ENCODE assay signal across 8 mouse cellular contexts in genomic region chr12:72285366-72286345, GRCm38 (mm10).
A peak's percentile ranks its signal among the peaks of the same experiment; 100 is the strongest.
DNase-seq lines count a peak whose midpoint lies in the region; ATAC-seq lines count a peak whose summit lies in the region.

No protein-coding gene starts in this region.

- H3K27ac ChIP-seq in midbrain, embryonic 14.5 days (replicated peaks; ENCODE audit: low read depth, low read length) = 0 out of 2 replicates have a peak overlapping the region, but pooled peaks have one; percentile 3
- no peak overlapping the region for H3K27ac ChIP-seq in embryonic facial prominence, embryonic 10.5 days (replicated peaks)
- H3K27ac ChIP-seq in kidney, embryonic 16.5 days (ENCODE audit: low read length) = no peak overlapping the region

- H3K4me1 ChIP-seq in midbrain, embryonic 14.5 days (ENCODE audit: control insufficient read depth, insufficient read depth, low read length) = no peaks in the 10 kb centered on the region; the same call in 1 of the 2 replicates
- H3K4me1 ChIP-seq in embryonic facial prominence, embryonic 10.5 days = no peaks in the 10 kb centered on the region
- no peaks in the 10 kb centered on the region for H3K4me1 ChIP-seq in kidney, embryonic 16.5 days (ENCODE audit: insufficient read depth, low read length)

- ATAC-seq in midbrain, embryonic 14.5 days (ENCODE audit: low FRiP score, low TSS enrichment) = 0 out of 2 replicates have a peak, but pooled peaks have one; percentile 43
- no peak for ATAC-seq in kidney, embryonic 16.5 days (ENCODE audit: low FRiP score, low TSS enrichment)

- H3K4me2 ChIP-seq in midbrain, embryonic 14.5 days (ENCODE audit: low read length) = no peak overlapping the region
- no peak overlapping the region for H3K4me2 ChIP-seq in kidney, embryonic 16.5 days (replicated peaks; ENCODE audit: low read depth, low read length)

- H3K36me3 ChIP-seq in midbrain, embryonic 14.5 days (ENCODE audit: control insufficient read depth, insufficient read depth, low read length) = no peaks in the 10 kb centered on the region
- no peaks in the 10 kb centered on the region for H3K36me3 ChIP-seq in embryonic facial prominence, embryonic 10.5 days (replicated peaks)
- H3K36me3 ChIP-seq in kidney, embryonic 16.5 days (ENCODE audit: insufficient read depth, low read length) = no peaks in the 10 kb centered on the region

- no peaks in the 10 kb centered on the region for H3K27me3 ChIP-seq in midbrain, embryonic 14.5 days (ENCODE audit: control insufficient read depth, insufficient read depth, low read length)
- no peaks in the 10 kb centered on the region for H3K27me3 ChIP-seq in embryonic facial prominence, embryonic 10.5 days (replicated peaks; ENCODE audit: low read depth, poor library complexity, severe bottlenecking)
- H3K27me3 ChIP-seq in kidney, embryonic 16.5 days (ENCODE audit: insufficient read depth, low read length) = no peaks in the 10 kb centered on the region

- H3K9ac ChIP-seq in midbrain, embryonic 14.5 days (replicated peaks; ENCODE audit: low read length) = no peak overlapping the region
- H3K9ac ChIP-seq in kidney, embryonic 16.5 days (replicated peaks; ENCODE audit: low read length) = no peak overlapping the region

- WGBS in midbrain, embryonic 14.5 days = 68% methylated on average over 25 of the region's 25 CpGs
- WGBS in embryonic facial prominence, embryonic 10.5 days = 85% methylated on average over 25 of the region's 25 CpGs
- WGBS in kidney, embryonic 16.5 days = 88% methylated on average over 25 of the region's 25 CpGs

- H3K9me3 ChIP-seq in midbrain, embryonic 14.5 days (ENCODE audit: control insufficient read depth, low read length) = no peaks in the 10 kb centered on the region
- H3K9me3 ChIP-seq in embryonic facial prominence, embryonic 10.5 days = no peaks in the 10 kb centered on the region
- peaks cover 2% of the 10 kb centered on the region; the same call in 1 of the 2 replicates for H3K9me3 ChIP-seq in kidney, embryonic 16.5 days (ENCODE audit: low read length)

- peak; percentile 21 for DNase-seq in embryo, embryonic 11 days
- DNase-seq in embryo, embryonic 10.5 days (ENCODE audit: low spot score) = no peak
- DNase-seq in cerebellum, postnatal 14 days = peak; percentile 86 to 87
- DNase-seq in layer of hippocampus, adult 8-10 months (ENCODE audit: low spot score in 2 of 2) = peak; percentile 85 to 89
- peak; percentile 73 for DNase-seq in midbrain, embryonic 14.5 days
- no peak for DNase-seq in embryonic facial prominence, embryonic 10.5 days (ENCODE audit: low spot score)
- DNase-seq in kidney, postnatal 36 days = no peak

- no peak overlapping the region for H3K4me3 ChIP-seq in midbrain, embryonic 14.5 days (replicated peaks; ENCODE audit: low read depth, low read length)
- H3K4me3 ChIP-seq in embryonic facial prominence, embryonic 10.5 days = no peak overlapping the region
- H3K4me3 ChIP-seq in kidney, embryonic 16.5 days (ENCODE audit: low read length) = no peak overlapping the region

Comparison
In these comparisons a context has a peak if more than half of its experiments do, and no peak if none do; other contexts are left out.
1. DNase-seq: peak in embryo, embryonic 11 days (single experiment), cerebellum, postnatal 14 days (2 of 2), layer of hippocampus, adult 8-10 months (2 of 2) and midbrain, embryonic 14.5 days (single experiment); none in embryo, embryonic 10.5 days (single experiment), embryonic facial prominence, embryonic 10.5 days (single experiment) and kidney, postnatal 36 days (0 of 2).